Mouse (Mus musculus) heart, embryonic 14.5 days (tissue): ENCODE data around the gene Thg1l. TPM values are rescaled to one million over a fixed set of nuclear protein-coding genes. Genes with fewer than 3 reads are reported as not detected.
A peak's percentile ranks its signal among the peaks of the same experiment; 100 is the strongest.

ENCODE experiments used
- ATAC-seq: fragments of 200-750 bp; cut with Nextera tagmentation; 2 replicates; pipeline ENCODE4 v1.8.0; 2017; ENCODE audit warnings: low read depth, moderate TSS enrichment; ENCODE audit not compliant: insufficient number of reproducible peaks, insufficient read depth, low FRiP score
- H3K27ac ChIP-seq, 2 experiments: fragments of 200-500 bp in 1 of 2; fragments of 300-500 bp in 1 of 2; sonication (generic) in 1 of 2; replicated peaks in 1 of 2; 2 replicates each; pipeline ENCODE4 v1.5.1; 2012 to 2014; ENCODE audit warnings: low read depth in 2 of 2, low read length in 2 of 2, control low read depth in 1 of 2, mild to moderate bottlenecking in 1 of 2, mixed read lengths in 1 of 2; ENCODE audit not compliant: control insufficient read depth in 1 of 2, insufficient read depth in 1 of 2
- H3K27me3 ChIP-seq: fragments of 300-500 bp; sonication (generic); 2 replicates; pipeline ENCODE4 v1.6.1; 2014; ENCODE audit warnings: mild to moderate bottlenecking, low read length, control low read depth; ENCODE audit not compliant: control insufficient read depth, insufficient read depth
- H3K36me3 ChIP-seq: fragments of 300-500 bp; sonication (generic); 2 replicates; pipeline ENCODE4 v1.6.1; 2014; ENCODE audit warnings: mild to moderate bottlenecking, control low read depth, low read length, mixed read lengths; ENCODE audit not compliant: control insufficient read depth, insufficient read depth
- H3K4me1 ChIP-seq, 2 experiments: fragments of 200-500 bp in 1 of 2; fragments of 300-500 bp in 1 of 2; sonication (generic) in 1 of 2; 2 replicates each; pipeline ENCODE4 v1.6.1; 2012 to 2014; ENCODE audit warnings: low read length in 2 of 2, control low read depth in 1 of 2, mixed read lengths in 1 of 2; ENCODE audit not compliant: control insufficient read depth in 2 of 2, insufficient read depth in 2 of 2
- H3K4me2 ChIP-seq: fragments of 300-500 bp; sonication (generic); 2 replicates; pipeline ENCODE4 v1.6.1; 2014; ENCODE audit warnings: mild to moderate bottlenecking, low read length
- H3K4me3 ChIP-seq, 2 experiments: fragments of 200-500 bp in 1 of 2; fragments of 300-500 bp in 1 of 2; sonication (generic) in 1 of 2; 2 replicates each; pipeline ENCODE4 v1.5.1; 2012 to 2014; ENCODE audit warnings: low read length in 2 of 2, mild to moderate bottlenecking in 2 of 2, control low read depth in 1 of 2, low read depth in 1 of 2, moderate library complexity in 1 of 2; ENCODE audit not compliant: control insufficient read depth in 1 of 2, insufficient read depth in 1 of 2
- H3K9ac ChIP-seq: fragments of 300-500 bp; sonication (generic); 2 replicates; pipeline ENCODE4 v1.6.1; 2014; ENCODE audit warnings: mild to moderate bottlenecking, low read length
- H3K9me3 ChIP-seq: fragments of 300-500 bp; sonication (generic); 2 replicates; pipeline ENCODE4 v1.6.1; 2016; ENCODE audit warnings: low read length, control low read depth; ENCODE audit not compliant: control insufficient read depth
- WGBS: fragments of 180-500 bp; shearing (Covaris S2); extraction: QIAGEN DNeasy Blood & Tissue Kit; methylation state at CpG from one replicate; pipeline ENCODE4 v1.1.7; 2014; 5-methylcytosine and 5-hydroxymethylcytosine counted together
- polyA plus RNA-seq: library from polyadenylated mRNA; unstranded; fragments of >200 nt; fragmentation: Nextera tagmentation; extraction: Ambion mirVana; gene quantifications from 2 replicates; pipeline ENCODE4 v1.2.1, GENCODE M21; 2014

Thg1l gene
- polyA plus RNA-seq, 1 experiment from 2014 or later, result 8.5 TPM

DNA sequence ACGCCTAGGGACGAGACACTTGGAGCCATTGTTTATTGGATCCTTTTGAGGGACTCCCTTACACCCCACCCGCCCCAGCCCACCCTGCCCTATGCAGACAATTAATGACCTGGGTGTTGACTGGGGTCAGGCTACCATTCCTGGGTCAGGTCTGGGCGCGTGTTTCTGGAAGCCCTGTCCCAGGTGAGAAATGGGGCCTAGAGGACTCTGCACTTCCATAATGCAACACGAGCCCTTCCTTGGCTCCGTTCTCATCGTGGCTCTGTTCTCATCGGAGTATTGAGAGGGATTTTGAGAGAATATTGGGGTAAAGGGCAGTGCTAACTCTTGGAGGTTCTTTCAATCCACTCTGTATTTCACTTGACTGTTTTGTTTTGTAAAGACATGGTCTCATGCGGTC is 39.1 kb downstream of the Thg1l start:
- no peaks in the 10 kb centered on the region for H3K9me3 ChIP-seq
- H3K27me3 ChIP-seq, result no peaks in the 10 kb centered on the region
- no peak overlapping the region for H3K27ac ChIP-seq
- no peak overlapping the region for H3K9ac ChIP-seq
- peaks cover 0 to under 1% of the 10 kb centered on the region in 2 experiments; a peak in 1 of 4 replicates for H3K4me1 ChIP-seq
- ATAC-seq, result no peak
- peaks cover 16% of the 10 kb centered on the region for H3K36me3 ChIP-seq
- 84% methylated on average over 10 of the region's 10 CpGs for WGBS
- H3K4me3 ChIP-seq, result no peak overlapping the region
- H3K4me2 ChIP-seq, result no peak overlapping the region

DNA sequence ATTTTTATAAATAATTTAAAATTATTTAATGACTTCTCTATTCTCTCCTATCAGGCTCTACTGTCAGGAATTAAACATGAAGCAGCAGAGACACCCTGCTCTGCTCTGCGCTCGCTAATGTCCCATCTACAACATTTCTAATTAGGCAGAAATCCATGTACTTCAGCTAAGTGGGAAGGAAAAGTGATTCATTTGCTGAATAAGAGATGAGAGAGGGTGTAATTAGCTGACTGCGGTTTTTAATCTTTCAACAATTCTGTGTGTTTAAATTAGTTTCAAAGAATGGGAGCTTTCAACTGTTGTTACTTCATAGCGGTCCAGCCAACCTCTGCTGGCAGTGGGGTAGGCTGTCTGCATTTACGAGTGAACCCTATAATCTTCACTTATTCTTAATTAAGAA is 44.6 kb downstream of the Thg1l start:
- Histone ChIP-seq H3K9ac (no peak overlapping the region), H3K4me1 (no peaks in the 10 kb centered on the region), H3K4me3 (no peak overlapping the region), H3K36me3 (peaks cover 67% of the 10 kb centered on the region), H3K27ac (no peak overlapping the region), H3K27me3 (no peaks in the 10 kb centered on the region), H3K4me2 (no peak overlapping the region), H3K9me3 (no peaks in the 10 kb centered on the region)
- 97% methylated on average over 5 of the region's 5 CpGs for whole genome bisulfite sequencing
- no peak for ATAC-seq

DNA sequence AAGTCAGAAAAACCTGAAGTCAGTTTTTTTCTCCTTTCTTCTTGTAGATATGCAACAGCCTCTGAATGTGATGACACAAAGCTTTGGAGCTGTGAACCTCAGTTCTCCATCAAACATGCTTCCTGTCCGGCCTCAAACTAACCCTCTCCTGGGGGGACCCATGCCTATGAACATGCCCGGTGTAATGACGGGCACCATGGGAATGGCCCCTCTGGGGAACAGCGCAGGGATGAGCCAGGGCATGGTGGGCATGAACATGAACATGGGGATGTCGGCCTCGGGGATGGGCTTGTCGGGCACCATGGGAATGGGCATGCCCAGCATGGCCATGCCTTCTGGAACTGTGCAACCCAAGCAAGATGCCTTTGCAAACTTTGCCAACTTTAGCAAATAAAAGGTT is 46.4 kb downstream of the Thg1l start:
- no peak for ATAC-seq
- no peak overlapping the region for H3K4me3 ChIP-seq
- no peak overlapping the region for H3K4me2 ChIP-seq
- peaks cover 75% of the 10 kb centered on the region for H3K36me3 ChIP-seq
- no peaks in the 10 kb centered on the region for H3K9me3 ChIP-seq
- no peak overlapping the region for H3K9ac ChIP-seq
- H3K4me1 ChIP-seq, result no peaks in the 10 kb centered on the region
- WGBS, result 96% methylated on average over 7 of the region's 7 CpGs
- no peak overlapping the region for H3K27ac ChIP-seq
- H3K27me3 ChIP-seq, result no peaks in the 10 kb centered on the region

DNA sequence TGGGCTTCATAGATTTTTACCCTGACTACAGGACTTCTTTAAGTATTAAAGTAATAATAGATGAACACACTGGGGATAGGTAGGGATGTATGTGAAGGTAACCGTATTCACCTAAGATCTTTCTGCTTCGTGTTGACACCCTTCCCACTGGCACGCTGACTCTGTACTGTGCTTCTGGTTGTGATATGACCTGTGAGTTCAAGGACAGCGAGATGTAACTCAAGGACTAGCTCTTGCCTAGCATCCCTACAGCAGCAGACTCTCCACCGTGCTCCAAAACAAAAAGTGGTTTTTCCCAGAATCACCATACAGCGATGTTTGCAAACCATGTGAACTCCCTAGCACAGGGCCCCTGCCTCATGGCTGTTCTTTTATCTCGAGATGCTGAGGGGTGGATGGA is 47.2 kb downstream of the Thg1l start:
- H3K36me3 ChIP-seq, result peaks cover 81% of the 10 kb centered on the region
- no peaks in the 10 kb centered on the region for H3K9me3 ChIP-seq
- H3K4me2 ChIP-seq, result no peak overlapping the region
- WGBS, result 92% methylated on average over 7 of the region's 7 CpGs
- ATAC-seq, result no peak
- H3K27me3 ChIP-seq, result no peaks in the 10 kb centered on the region
- H3K9ac ChIP-seq, result no peak overlapping the region
- no peak overlapping the region for H3K4me3 ChIP-seq
- H3K27ac ChIP-seq, result no peak overlapping the region
- no peaks in the 10 kb centered on the region for H3K4me1 ChIP-seq

DNA sequence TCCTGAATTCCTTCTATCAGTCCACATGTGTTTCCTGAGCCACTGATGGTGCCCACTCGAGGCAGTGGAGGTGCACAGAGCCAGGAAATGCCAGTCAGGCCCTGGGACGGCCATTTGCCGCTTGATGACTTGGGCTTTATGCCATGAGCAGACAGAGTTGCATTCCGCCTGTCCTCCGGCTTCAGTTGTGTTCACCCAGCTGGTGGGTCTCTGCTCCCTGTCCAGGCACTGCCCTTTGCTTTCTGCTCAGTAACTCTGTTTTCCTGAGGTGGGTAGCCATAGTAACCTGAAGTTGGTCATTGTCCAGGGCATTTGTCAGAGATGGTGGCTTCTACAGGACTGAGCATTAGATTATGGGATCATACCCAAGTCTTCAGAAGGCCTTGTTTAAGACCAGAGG is 48.0 kb downstream of the Thg1l start:
- Histone ChIP-seq H3K9me3 (no peaks in the 10 kb centered on the region), H3K4me2 (no peak overlapping the region), H3K36me3 (peaks cover 86% of the 10 kb centered on the region), H3K27me3 (no peaks in the 10 kb centered on the region), H3K27ac (no peak overlapping the region), H3K9ac (no peak overlapping the region), H3K4me1 (no peaks in the 10 kb centered on the region), H3K4me3 (no peak overlapping the region)
- WGBS, result 66% methylated on average over 5 of the region's 5 CpGs
- no peak for ATAC-seq

DNA sequence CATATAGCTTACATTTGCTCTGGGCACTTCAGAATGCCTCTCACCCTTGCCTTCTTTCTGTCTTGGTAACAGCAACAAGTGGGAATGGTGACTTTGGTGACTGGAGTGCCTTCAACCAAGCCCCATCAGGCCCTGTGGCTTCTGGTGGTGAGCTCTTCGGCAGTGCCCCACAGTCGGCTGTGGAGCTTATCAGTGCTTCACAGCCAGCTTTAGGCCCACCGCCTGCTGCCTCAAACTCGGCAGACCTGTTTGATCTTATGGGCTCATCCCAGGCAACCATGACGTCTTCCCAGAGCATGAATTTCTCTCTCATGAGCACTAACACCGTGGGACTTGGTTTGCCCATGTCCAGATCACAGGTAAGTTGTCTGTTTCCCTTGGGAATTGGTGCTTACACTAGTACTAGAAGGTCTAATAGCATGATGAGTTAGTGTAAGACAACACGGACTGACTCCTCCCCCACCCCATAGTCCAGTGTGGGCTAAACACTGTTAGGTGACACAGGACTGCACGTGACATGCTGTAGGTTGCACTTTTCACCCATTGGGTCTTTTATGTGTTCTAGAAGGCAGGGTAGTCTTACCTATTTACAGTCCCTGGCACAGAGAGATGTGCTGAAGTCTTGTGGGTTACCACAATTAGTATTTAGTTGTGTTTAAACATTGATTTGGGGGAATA is 49.0 kb downstream of the Thg1l start:
- Histone ChIP-seq H3K36me3 (peaks cover 81% of the 10 kb centered on the region), H3K4me3 (no peak overlapping the region), H3K9ac (no peak overlapping the region), H3K27me3 (no peaks in the 10 kb centered on the region), H3K4me2 (no peak overlapping the region), H3K4me1 (no peaks in the 10 kb centered on the region), H3K27ac (no peak overlapping the region), H3K9me3 (no peaks in the 10 kb centered on the region)
- no peak for ATAC-seq
- WGBS, result 74% methylated on average over 8 of the region's 8 CpGs

DNA sequence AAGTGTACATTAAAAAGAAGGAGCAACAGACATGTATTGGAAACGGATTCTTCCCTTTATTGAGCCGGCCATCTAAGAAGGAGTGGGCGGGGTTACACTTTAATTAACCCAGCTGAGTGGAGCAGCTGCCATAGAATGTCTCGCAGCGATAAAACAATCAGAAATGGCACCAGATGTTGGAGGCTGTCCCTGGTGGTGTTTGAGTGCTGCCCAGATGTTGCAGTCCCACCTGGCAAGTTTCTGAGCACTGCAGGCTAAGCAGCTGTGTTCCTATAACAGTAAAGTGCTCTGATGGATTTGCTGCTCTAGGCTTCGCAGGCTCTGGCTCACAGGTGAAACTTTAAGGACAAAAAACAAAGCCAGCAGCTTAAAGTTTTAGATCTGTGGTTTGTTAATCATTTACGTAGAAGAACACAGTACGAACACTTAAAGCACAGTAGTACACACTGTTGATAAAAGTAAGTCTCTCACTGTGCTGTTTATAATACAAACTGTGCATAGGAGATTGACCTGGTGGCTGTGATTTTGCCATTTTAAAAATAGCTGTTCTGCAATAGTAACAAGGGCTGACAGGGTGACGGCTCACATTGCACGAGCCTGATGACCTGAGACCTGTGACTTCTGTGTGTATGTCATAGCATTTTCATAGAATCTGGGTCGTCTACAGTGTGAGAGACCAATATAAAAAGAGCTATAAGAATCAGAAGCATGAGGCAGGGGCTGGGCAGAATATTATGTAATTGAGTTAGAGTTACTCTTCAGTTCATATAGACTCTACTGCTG is 54.9 kb downstream of the Thg1l start:
- Histone ChIP-seq H3K4me1 (peaks cover 2 to 16% of the 10 kb centered on the region in 2 experiments; a peak in 1 of 4 replicates), H3K36me3 (peaks cover 61% of the 10 kb centered on the region), H3K4me3 (no peak overlapping the region), H3K9me3 (no peaks in the 10 kb centered on the region), H3K4me2 (no peak overlapping the region), H3K9ac (no peak overlapping the region), H3K27ac (peak overlapping the region in 1 of 2 experiments; percentile 34; a peak in 1 of 4 replicates), H3K27me3 (no peaks in the 10 kb centered on the region)
- no peak for ATAC-seq
- 63% methylated on average over 11 of the region's 11 CpGs for WGBS
